Mouse (Mus musculus) embryonic fibroblast, embryonic 13.5 days (primary cell): Measurements from ENCODE around the gene Dscam.

Source experiments
- CTCF ChIP-seq: IDR thresholded peaks from 2 replicates; pipeline ENCODE4 v1.5.1; 2011; ENCODE audit warnings: mild to moderate bottlenecking, control low read depth, low read length, moderate library complexity, borderline replicate concordance; ENCODE audit not compliant: insufficient read depth
- POLR2A ChIP-seq: IDR thresholded peaks from 2 replicates; pipeline ENCODE4 v1.6.1; 2011; ENCODE audit warnings: low read depth, mild to moderate bottlenecking, control low read depth, low read length, moderate library complexity

DNA sequence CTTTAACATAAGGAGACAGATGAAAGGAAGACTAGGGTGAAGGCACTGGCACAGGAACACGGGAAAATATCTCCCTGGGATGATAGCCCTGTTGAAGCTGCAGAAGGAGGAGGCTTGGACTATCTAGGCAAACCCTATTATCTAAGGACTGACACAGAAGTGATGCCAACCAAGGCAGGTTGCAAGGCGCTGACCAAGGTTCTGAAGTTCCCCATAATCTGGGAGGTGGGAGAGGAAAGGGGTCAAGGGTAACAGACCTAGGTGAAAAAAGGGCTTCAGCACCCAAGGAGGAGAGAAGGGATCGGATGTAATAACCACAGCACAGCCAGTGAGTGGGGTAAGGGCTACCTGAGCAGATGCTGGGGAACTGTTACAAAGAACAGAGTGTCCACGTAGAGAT, 458.6 kb downstream of the Dscam start:
- TF ChIP-seq POLR2A = no peak
- TF ChIP-seq CTCF = no peak
